In genomic region chr3:142927311-142927710, GRCm38 (mm10) we compare ENCODE assay signal across 31 mouse cellular contexts. TPM values are rescaled to one million over a fixed set of nuclear protein-coding genes. Genes with fewer than 3 reads are reported as not detected.
A peak's percentile ranks its signal among the peaks of the same experiment; 100 is the strongest.
DNase-seq lines count a peak whose midpoint lies in the region; ATAC-seq and TF ChIP-seq lines count a peak whose summit lies in the region.
"Had no signal": no experiment of that assay in that cellular context is flagged by ENCODE, and none has a peak within 500 bp of the region (broad histone marks: within the 10 kb centered on the region; RNA-seq: fewer than 3 reads in every experiment).

No protein-coding gene starts in this region.

- 0 out of 2 replicates have a peak, but pooled peaks have one; percentile 37 for TF ChIP-seq POLR2A in testis, adult 2 months (IDR thresholded peaks at IDR 0.05; ENCODE audit: control insufficient read depth, low read depth, low read length)

- no peak for TF ChIP-seq CTCF in testis, adult 2 months (IDR thresholded peaks at IDR 0.05; ENCODE audit: control insufficient read depth, insufficient read depth, insufficient replicate concordance, low read depth, low read length)

- no peak overlapping the region for H3K27ac ChIP-seq in hindbrain, embryonic 11.5 days (ENCODE audit: low read depth, low read length)
- no peak overlapping the region for H3K27ac ChIP-seq in hindbrain, embryonic 13.5 days
- H3K27ac ChIP-seq in midbrain, embryonic 11.5 days (ENCODE audit: low read depth, low read length) = no peak overlapping the region
- H3K27ac ChIP-seq in midbrain, embryonic 13.5 days = no peak overlapping the region
- no peak overlapping the region for H3K27ac ChIP-seq in testis, adult 2 months (ENCODE audit: control insufficient read depth, insufficient read depth, low read depth, low read length)
- H3K27ac ChIP-seq: embryonic facial prominence, embryonic 15.5 days; forebrain, embryonic 12.5 days; heart, embryonic 10.5 days; hindbrain, embryonic 15.5 days; layer of hippocampus, adult 2 months; left cerebral cortex, adult 2 months; limb, embryonic 12.5 days; liver, embryonic 13.5 days; stomach, embryonic 15.5 days had no signal

- H3K9me3 ChIP-seq in hindbrain, embryonic 11.5 days (ENCODE audit: control insufficient read depth, low read length) = no peaks in the 10 kb centered on the region
- H3K9me3 ChIP-seq in hindbrain, embryonic 13.5 days = no peaks in the 10 kb centered on the region
- H3K9me3 ChIP-seq in midbrain, embryonic 11.5 days (ENCODE audit: control insufficient read depth, low read length) = no peaks in the 10 kb centered on the region
- no peaks in the 10 kb centered on the region for H3K9me3 ChIP-seq in midbrain, embryonic 13.5 days
- H3K9me3 ChIP-seq: embryonic facial prominence, embryonic 15.5 days; forebrain, embryonic 12.5 days; heart, embryonic 10.5 days; hindbrain, embryonic 15.5 days; limb, embryonic 12.5 days; liver, embryonic 13.5 days; stomach, embryonic 15.5 days had no signal

- H3K36me3 ChIP-seq in hindbrain, embryonic 11.5 days (ENCODE audit: control insufficient read depth, insufficient read depth, low read length) = no peaks in the 10 kb centered on the region
- H3K36me3 ChIP-seq in hindbrain, embryonic 13.5 days = no peaks in the 10 kb centered on the region
- no peaks in the 10 kb centered on the region for H3K36me3 ChIP-seq in midbrain, embryonic 11.5 days (ENCODE audit: control insufficient read depth, insufficient read depth, low read length)
- no peaks in the 10 kb centered on the region for H3K36me3 ChIP-seq in midbrain, embryonic 13.5 days
- no peaks in the 10 kb centered on the region for H3K36me3 ChIP-seq in testis, adult 2 months (ENCODE audit: control insufficient read depth, insufficient read depth, low read length)
- H3K36me3 ChIP-seq: embryonic facial prominence, embryonic 15.5 days; forebrain, embryonic 12.5 days; heart, embryonic 10.5 days; hindbrain, embryonic 15.5 days; limb, embryonic 12.5 days; liver, embryonic 13.5 days; stomach, embryonic 15.5 days had no signal

- no peaks in the 10 kb centered on the region for H3K4me1 ChIP-seq in hindbrain, embryonic 11.5 days (replicated peaks; ENCODE audit: control insufficient read depth, insufficient read depth, low read length)
- H3K4me1 ChIP-seq in hindbrain, embryonic 13.5 days (replicated peaks) = no peaks in the 10 kb centered on the region
- no peaks in the 10 kb centered on the region for H3K4me1 ChIP-seq in midbrain, embryonic 11.5 days (ENCODE audit: control insufficient read depth, insufficient read depth, low read length)
- H3K4me1 ChIP-seq in midbrain, embryonic 13.5 days (replicated peaks) = no peaks in the 10 kb centered on the region
- H3K4me1 ChIP-seq in testis, adult 2 months (ENCODE audit: control insufficient read depth, insufficient read depth, low read length) = peaks cover 2% of the 10 kb centered on the region; the same call in 1 of the 2 replicates
- H3K4me1 ChIP-seq: embryonic facial prominence, embryonic 15.5 days; forebrain, embryonic 12.5 days; heart, embryonic 10.5 days; hindbrain, embryonic 15.5 days; limb, embryonic 12.5 days; stomach, embryonic 15.5 days had no signal

- no peak overlapping the region for H3K9ac ChIP-seq in hindbrain, embryonic 11.5 days (ENCODE audit: low read depth, low read length)
- no peak overlapping the region for H3K9ac ChIP-seq in hindbrain, embryonic 13.5 days
- H3K9ac ChIP-seq in midbrain, embryonic 11.5 days (ENCODE audit: low read length) = no peak overlapping the region
- H3K9ac ChIP-seq in midbrain, embryonic 13.5 days (replicated peaks) = no peak overlapping the region
- H3K9ac ChIP-seq: embryonic facial prominence, embryonic 15.5 days; forebrain, embryonic 12.5 days; hindbrain, embryonic 15.5 days; limb, embryonic 12.5 days; liver, embryonic 13.5 days; lung, embryonic 14.5 days; stomach, embryonic 15.5 days had no signal

- no peak overlapping the region for H3K4me2 ChIP-seq in hindbrain, embryonic 11.5 days (replicated peaks; ENCODE audit: low read depth, low read length)
- no peak overlapping the region for H3K4me2 ChIP-seq in hindbrain, embryonic 13.5 days
- H3K4me2 ChIP-seq in midbrain, embryonic 11.5 days = no peak overlapping the region
- H3K4me2 ChIP-seq in midbrain, embryonic 13.5 days (replicated peaks) = no peak overlapping the region
- H3K4me2 ChIP-seq: embryonic facial prominence, embryonic 15.5 days; forebrain, embryonic 12.5 days; hindbrain, embryonic 15.5 days; limb, embryonic 12.5 days; liver, embryonic 13.5 days; lung, embryonic 14.5 days; stomach, embryonic 15.5 days had no signal

- no peak overlapping the region for H3K4me3 ChIP-seq in hindbrain, embryonic 11.5 days (ENCODE audit: low read depth, low read length)
- no peak overlapping the region for H3K4me3 ChIP-seq in hindbrain, embryonic 13.5 days
- no peak overlapping the region for H3K4me3 ChIP-seq in midbrain, embryonic 11.5 days (ENCODE audit: low read depth, low read length)
- no peak overlapping the region for H3K4me3 ChIP-seq in midbrain, embryonic 13.5 days (replicated peaks)
- no peak overlapping the region for H3K4me3 ChIP-seq in testis, adult 2 months (ENCODE audit: control insufficient read depth, low read depth, low read length)
- H3K4me3 ChIP-seq: embryonic facial prominence, embryonic 15.5 days; forebrain, embryonic 12.5 days; heart, embryonic 10.5 days; hindbrain, embryonic 15.5 days; layer of hippocampus, adult 2 months; left cerebral cortex, adult 2 months; limb, embryonic 12.5 days; liver, embryonic 13.5 days; myocyte; stomach, embryonic 15.5 days had no signal

- ATAC-seq in hindbrain, embryonic 11.5 days (ENCODE audit: low FRiP score) = 0 out of 2 replicates have a peak, but pooled peaks have one; percentile 47
- no peak for ATAC-seq in hindbrain, embryonic 13.5 days (ENCODE audit: low FRiP score)
- peak; percentile 59; the same call in 1 of the 2 replicates for ATAC-seq in midbrain, embryonic 11.5 days (ENCODE audit: low FRiP score)
- no peak for ATAC-seq in midbrain, embryonic 13.5 days
- ATAC-seq: CD4-positive, CD25-positive, alpha-beta regulatory T cell, adult 4 months; inflammation-experienced regulatory T-cells, adult 6 months had no signal

- WGBS in hindbrain, embryonic 11.5 days = 97% methylated on average over 3 of the region's 3 CpGs
- 85% methylated on average over 3 of the region's 3 CpGs for WGBS in hindbrain, embryonic 13.5 days
- WGBS in midbrain, embryonic 11.5 days = 87% methylated on average over 3 of the region's 3 CpGs
- 85% methylated on average over 3 of the region's 3 CpGs for WGBS in midbrain, embryonic 13.5 days

- no peaks in the 10 kb centered on the region for H3K27me3 ChIP-seq in hindbrain, embryonic 11.5 days (ENCODE audit: control insufficient read depth, insufficient read depth, low read length)
- no peaks in the 10 kb centered on the region for H3K27me3 ChIP-seq in hindbrain, embryonic 13.5 days
- no peaks in the 10 kb centered on the region for H3K27me3 ChIP-seq in midbrain, embryonic 11.5 days (ENCODE audit: control insufficient read depth, insufficient read depth, low read length)
- no peaks in the 10 kb centered on the region for H3K27me3 ChIP-seq in midbrain, embryonic 13.5 days
- H3K27me3 ChIP-seq in testis, adult 2 months (ENCODE audit: control insufficient read depth, insufficient read depth, low read length) = no peaks in the 10 kb centered on the region
- H3K27me3 ChIP-seq: embryonic facial prominence, embryonic 15.5 days; forebrain, embryonic 12.5 days; hindbrain, embryonic 15.5 days; limb, embryonic 12.5 days; liver, embryonic 13.5 days; stomach, embryonic 15.5 days had no signal

- DNase-seq in hindbrain, embryonic 11.5 days (ENCODE audit: low spot score) = no peak
- DNase-seq in midbrain, embryonic 11.5 days (ENCODE audit: low spot score, missing footprints) = no peak
- no peak for DNase-seq in testis, postnatal 10 days (ENCODE audit: low spot score)
- DNase-seq in urinary bladder, postnatal 10 days (ENCODE audit: low spot score) = no peak
- DNase-seq: adrenal gland, postnatal 25 days; cerebellum, adult 18-20 months; cerebellum, postnatal 10 days; gastrocnemius, postnatal 14 days; heart, adult 11 months; heart, postnatal 4 days; kidney, adult 11 months; kidney, postnatal 36 days; liver, embryonic 13.5 days; lung, embryonic 14.5 days; right cerebral cortex, postnatal 25 days; thymus, adult 2 months; thymus, postnatal 36 days had no signal

RNA-seq across cellular contexts. Expression of gene Pkn2, which starts 45.5 kb away (rescaled TPM):
- 42.5 and 48.6 TPM in 2 replicates for polyA plus RNA-seq in hindbrain, embryonic 11.5 days (2014; fragmentation: Nextera tagmentation; extraction: Ambion mirVana)
- 27.6 and 29.1 TPM in 2 replicates for polyA plus RNA-seq in hindbrain, embryonic 13.5 days (2015; fragmentation: Nextera tagmentation; extraction: Ambion mirVana)
- polyA plus RNA-seq in midbrain, embryonic 11.5 days (2014; fragmentation: Nextera tagmentation; extraction: Ambion mirVana) = 43.0 and 45.9 TPM in 2 replicates
- 27.3 and 32.6 TPM in 2 replicates for polyA plus RNA-seq in midbrain, embryonic 13.5 days (2015; fragmentation: Nextera tagmentation; extraction: Ambion mirVana)
- polyA plus RNA-seq in testis, adult 2 months (2012; rRNA removed) = 14.9 and 15.3 TPM in 2 replicates

Comparison
In these comparisons a context has a peak if more than half of its experiments do, and no peak if none do; other contexts are left out.
1. ATAC-seq: peak in hindbrain, embryonic 11.5 days (single experiment) and midbrain, embryonic 11.5 days (single experiment); none in hindbrain, embryonic 13.5 days (single experiment) and midbrain, embryonic 13.5 days (single experiment).